Mouse (Mus musculus): ENCODE results near the gene Pou3f1.

The Pou3f1 gene

DNA sequence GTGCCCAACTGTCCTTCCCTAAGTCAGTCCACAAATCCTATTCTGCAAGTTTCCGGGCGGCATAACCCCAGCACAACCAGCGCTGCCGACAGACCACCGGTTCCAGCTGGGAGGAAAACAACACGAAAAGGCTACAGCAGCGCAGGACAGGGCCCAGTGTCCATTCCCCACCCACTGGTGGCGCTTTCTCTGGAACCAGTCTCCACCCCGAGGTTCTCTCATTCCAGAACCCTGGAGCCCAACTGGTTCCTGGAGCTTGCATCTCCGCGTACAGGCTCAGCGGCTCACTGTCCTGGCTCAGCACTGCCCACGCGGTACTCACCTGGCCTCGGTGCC lies at the start of gene Pou3f1:
Pou3f1 (plus strand) TSS at position 290 of the 336 bp plus-strand sequence.
- DNase-seq (ENCODE audit: low read depth, low spot score): no peak

DNA sequence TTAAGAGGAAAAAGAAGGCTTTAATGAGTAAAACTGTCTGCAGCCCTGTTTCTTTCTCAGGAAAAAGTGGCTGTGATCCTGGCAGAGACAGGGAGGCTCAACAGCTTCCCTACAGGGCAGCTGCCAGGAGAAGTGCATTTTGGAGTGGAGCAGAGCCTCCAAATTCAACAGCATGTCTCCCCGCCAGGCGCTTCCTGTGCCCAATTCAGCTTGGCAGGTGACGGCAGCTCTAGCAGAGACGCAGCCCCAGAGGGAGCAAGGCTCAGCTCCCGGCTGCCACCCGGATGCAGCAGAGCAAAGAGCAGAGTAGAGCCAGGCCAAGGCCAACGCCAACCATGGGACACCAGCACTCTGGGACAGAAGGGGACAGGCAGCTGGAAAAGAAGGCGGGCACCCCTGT lies 49.4 kb upstream of the Pou3f1 start:
- DNase-seq (ENCODE audit: low read depth, low spot score): no peak

- no peak for DNase-seq (ENCODE audit: low read depth, low spot score)
These were observed 46.5 kb upstream of the Pou3f1 start for GRCm38 (mm10) chr4:124610066-124610465.

DNA sequence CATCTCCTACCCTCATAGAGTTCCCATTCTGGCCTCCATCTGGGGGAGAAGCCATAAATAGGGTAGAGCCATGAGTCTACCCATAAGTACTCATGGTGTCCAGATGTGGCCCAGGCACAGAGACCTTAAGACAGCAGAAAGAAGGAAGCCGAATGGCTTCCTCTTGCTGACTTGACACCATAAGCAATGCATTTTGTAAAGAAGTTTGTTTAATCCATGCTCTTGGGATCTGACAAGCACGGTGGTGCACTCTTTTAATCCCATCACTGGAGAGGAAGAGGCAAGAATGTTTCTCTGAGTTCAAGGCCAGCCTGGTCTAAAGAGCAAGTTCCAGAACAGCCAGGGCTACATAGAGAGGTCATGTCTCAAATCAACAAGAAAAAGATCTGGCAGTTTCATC lies 45.9 kb upstream of the Pou3f1 start, which contains the start of gene 3100002H09Rik:
3100002H09Rik (minus strand) TSS at position 101 of the 400 bp plus-strand sequence.
- DNase-seq (ENCODE audit: low read depth, low spot score): no peak

DNA sequence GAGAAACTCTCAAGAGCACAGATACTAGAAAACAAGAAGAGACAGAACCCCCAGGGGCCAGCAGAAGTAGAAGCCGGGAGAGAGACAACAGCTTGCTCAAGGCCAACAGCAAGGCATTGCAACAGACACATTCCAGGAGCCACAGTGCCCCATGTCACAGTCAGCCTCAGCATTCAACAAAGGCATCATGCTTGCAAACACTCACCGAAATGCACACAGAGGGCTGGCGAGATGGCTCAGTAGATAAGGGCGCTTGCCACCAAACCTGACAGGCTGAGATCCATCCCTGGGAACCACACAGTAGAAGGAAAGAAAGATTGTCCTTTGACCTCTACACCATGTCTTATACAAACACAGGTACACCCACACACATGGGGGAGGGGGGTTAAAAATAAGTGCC lies 44.8 kb upstream of the Pou3f1 start:
- no peak for DNase-seq (ENCODE audit: low read depth, low spot score)

GRCm38 (mm10) chr4:124614189-124614588 lies 42.4 kb upstream of the Pou3f1 start:
- no peak for DNase-seq (ENCODE audit: low read depth, low spot score)

- no peak for DNase-seq (ENCODE audit: low read depth, low spot score)
These were observed 41.1 kb upstream of the Pou3f1 start for GRCm38 (mm10) chr4:124615406-124615960.

DNA sequence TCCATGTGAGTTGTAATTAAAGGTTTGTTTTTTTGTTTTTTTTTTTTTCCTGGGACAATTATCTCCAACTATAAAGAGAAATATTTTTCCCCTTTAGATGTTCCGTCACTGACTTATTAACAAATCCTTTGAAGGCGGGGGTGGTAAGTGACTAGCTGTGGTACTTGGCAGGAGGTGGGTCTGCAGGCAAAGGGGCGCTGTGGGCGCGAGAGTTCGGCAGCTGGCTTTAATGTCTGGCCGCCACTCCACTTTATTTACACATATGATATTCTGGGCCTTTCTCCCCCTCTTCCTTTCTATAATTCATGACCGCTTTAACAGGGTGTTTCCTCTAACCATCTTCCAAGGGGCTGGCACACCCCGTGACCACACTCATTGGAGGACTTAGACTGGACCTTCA lies 40.6 kb upstream of the Pou3f1 start:
- DNase-seq (ENCODE audit: low read depth, low spot score): no peak

DNA sequence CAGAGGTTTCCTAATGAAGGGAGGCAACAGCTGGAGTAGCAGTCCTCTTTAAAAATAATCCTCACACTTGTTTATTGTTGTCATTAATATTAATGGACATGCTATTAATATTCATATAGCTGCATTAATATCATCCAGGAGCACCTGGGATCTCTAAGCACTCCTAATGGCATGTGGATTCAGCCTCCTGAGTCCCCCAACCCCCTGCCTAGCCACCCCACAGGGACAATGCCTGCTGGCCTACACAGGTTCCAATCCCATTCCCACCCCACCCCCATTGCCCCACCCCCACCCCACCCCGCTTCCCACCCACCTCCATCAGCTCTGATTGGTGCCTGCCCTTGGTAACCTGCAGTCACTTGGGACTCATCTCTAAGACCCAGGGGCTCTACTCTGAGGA lies 40.0 kb upstream of the Pou3f1 start:
- no peak for DNase-seq (ENCODE audit: low read depth, low spot score)

DNA sequence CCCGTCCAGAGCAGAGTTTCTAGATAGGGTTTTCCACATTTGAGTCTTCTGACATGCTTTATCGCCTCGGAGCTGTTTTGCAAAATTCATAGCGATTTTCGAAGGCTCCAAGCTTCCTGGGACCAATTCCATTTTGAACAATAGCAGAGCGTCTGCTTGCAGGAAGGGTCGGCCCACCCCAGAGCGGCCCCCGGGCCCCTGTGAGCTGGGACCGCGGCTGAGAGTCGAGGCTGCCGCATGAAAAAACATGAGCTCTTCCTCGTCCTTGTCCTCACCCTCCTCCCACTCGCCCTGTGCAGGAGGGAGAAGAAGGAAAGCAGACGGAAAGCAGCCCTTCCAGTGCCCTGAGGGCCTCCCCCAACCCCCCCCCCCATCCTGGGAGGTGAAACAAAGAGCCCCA lies 38.0 kb upstream of the Pou3f1 start:
- no peak for DNase-seq (ENCODE audit: low read depth, low spot score)

- DNase-seq (ENCODE audit: low read depth, low spot score): no peak
These were observed 35.2 kb upstream of the Pou3f1 start for GRCm38 (mm10) chr4:124621406-124621805.

GRCm38 (mm10) chr4:124622566-124622965 lies 34.0 kb upstream of the Pou3f1 start:
- no peak for DNase-seq (ENCODE audit: low read depth, low spot score)

GRCm38 (mm10) chr4:124624111-124624581 lies 32.5 kb upstream of the Pou3f1 start:
- DNase-seq (ENCODE audit: low read depth, low spot score): no peak

DNA sequence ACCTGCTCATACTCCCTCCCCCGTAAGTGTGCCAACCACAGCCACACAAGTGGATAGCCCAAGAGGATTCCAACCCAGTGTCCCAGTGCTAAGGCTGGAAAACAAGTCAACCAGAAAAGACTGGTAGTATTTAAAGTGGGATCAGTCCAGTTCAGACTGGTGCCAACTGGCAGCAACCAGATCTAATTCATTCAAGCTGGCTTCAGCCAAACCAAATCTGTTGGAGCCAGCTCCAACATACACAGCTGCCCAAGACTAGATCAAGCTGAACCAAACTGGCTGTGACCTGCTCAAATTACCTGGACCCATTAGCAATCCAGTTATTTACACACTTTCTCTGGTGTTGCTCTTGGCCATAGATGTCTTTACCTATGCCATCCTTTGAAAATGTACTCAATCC lies 29.8 kb upstream of the Pou3f1 start:
- no peak for DNase-seq (ENCODE audit: low read depth, low spot score)

DNA sequence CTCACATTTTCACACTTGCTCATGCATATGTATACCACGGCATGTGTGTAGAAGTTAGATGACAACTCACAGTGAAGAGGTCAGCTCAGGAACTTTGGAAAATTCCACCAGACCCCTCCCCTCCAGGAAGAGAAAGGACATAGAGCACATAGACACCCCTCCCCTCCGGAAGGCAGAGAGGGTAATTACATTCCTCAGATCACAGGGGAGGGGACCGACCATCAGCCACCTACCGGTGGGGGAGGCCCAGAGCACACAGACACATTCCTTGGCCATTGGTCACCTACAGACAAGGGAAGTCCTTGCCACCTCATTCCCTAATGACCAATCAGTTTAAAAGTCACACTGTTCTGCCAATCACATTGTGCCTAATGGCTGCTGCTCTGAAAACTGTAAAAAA lies 25.2 kb upstream of the Pou3f1 start:
- DNase-seq (ENCODE audit: low read depth, low spot score): no peak

DNA sequence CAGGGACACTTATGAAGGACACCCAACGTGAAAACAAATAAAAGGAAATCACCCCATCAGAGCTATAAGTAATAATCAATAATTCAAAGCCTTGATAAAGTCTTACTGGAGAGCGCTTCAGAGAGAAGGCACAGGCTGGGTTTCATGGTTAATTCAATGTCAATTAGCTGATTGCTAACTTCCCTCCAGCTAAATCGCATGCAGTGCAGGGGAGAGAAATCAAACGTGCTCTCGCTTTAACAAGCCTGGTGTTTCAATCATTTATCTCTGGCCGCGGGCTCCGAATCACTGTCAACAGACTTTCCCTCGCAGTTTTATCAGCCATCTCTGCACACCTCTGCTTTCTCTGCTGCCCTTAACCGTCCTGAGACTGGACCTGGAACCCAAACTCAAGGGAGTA lies 23.8 kb upstream of the Pou3f1 start:
- DNase-seq (ENCODE audit: low read depth, low spot score): no peak

DNA sequence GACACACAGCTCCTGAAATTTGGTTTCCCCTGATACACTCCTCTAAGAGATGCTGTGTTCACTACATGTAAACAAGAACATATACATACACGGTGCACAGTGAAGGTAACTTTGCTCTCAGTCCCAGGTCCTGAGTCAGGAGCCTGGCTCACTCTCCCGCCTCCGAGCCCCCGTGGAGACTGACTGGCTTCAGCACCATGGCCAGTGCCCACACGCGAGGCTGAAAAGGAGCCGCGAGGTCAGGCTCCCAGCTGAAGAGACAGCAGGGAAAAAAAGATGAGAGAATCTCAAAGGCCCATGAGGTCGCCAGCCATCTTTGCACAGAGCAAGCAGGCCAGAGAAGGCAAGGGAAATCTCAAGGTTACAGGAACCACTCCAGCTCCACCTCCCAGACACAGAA lies 23.3 kb upstream of the Pou3f1 start:
- no peak for DNase-seq (ENCODE audit: low read depth, low spot score)

DNA sequence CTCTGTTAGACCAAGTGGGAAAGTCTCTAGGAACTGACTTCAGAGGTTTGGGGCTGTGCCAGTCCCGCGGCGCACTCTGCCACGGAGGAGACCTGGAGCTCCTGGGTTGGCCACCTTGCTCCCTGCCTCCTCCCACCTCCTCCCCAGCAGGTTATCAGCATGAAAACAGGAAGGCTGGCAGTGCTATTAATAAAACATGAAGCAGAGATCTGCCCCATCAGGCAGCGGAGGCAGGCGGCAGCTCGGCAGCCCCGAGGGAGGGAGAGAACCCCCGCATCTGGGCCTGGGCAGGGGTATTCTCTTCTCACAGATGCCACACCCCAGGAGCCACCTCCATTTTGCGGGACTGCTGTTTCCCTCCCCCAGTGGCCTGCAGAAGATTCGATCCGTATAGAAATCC lies 16.9 kb upstream of the Pou3f1 start:
- DNase-seq (ENCODE audit: low read depth, low spot score): no peak

GRCm38 (mm10) chr4:124643859-124644258 lies 12.7 kb upstream of the Pou3f1 start:
- no peak for DNase-seq (ENCODE audit: low read depth, low spot score)

- no peak for DNase-seq (ENCODE audit: low read depth, low spot score)
These were observed 11.6 kb upstream of the Pou3f1 start for GRCm38 (mm10) chr4:124644974-124645433.

GRCm38 (mm10) chr4:124646591-124646990 lies 10.0 kb upstream of the Pou3f1 start:
- no peak for DNase-seq (ENCODE audit: low read depth, low spot score)

- no peak for DNase-seq (ENCODE audit: low read depth, low spot score)
These were observed 8.7 kb upstream of the Pou3f1 start for GRCm38 (mm10) chr4:124647909-124648308.

- no peak for DNase-seq (ENCODE audit: low read depth, low spot score)
These were observed 3.7 kb upstream of the Pou3f1 start for GRCm38 (mm10) chr4:124652886-124653285.
